Mouse (Mus musculus) liver, adult 2 months (tissue): ENCODE results near the gene Emx1. TPM values are rescaled to one million over a fixed set of nuclear protein-coding genes. Genes with fewer than 3 reads are reported as not detected.

ENCODE experiments used
- DNase-seq: peaks from one replicate; pipeline ENCODE4 v3.0.0-alpha.2; 2011; ENCODE audit warnings: low read depth, low spot score; ENCODE audit errors: extremely low read depth
- H3K27ac ChIP-seq: fragments of 200-500 bp; replicated peaks from 2 replicates; pipeline ENCODE4 v1.5.1; 2012; ENCODE audit warnings: low read depth, mild to moderate bottlenecking, control low read depth, inconsistent platforms, low read length; ENCODE audit not compliant: insufficient read depth
- H3K27me3 ChIP-seq: fragments of 200-500 bp; 2 replicates; pipeline ENCODE4 v1.6.1; 2012; ENCODE audit warnings: mild to moderate bottlenecking, moderate library complexity, low read length, inconsistent platforms; ENCODE audit not compliant: control insufficient read depth, insufficient read depth
- H3K36me3 ChIP-seq: fragments of 200-500 bp; 2 replicates; pipeline ENCODE4 v1.6.1; 2012; ENCODE audit warnings: low read length, inconsistent platforms; ENCODE audit not compliant: control insufficient read depth, insufficient read depth
- H3K4me1 ChIP-seq: fragments of 200-500 bp; 2 replicates; pipeline ENCODE4 v1.6.1; 2011; ENCODE audit warnings: low read length; ENCODE audit not compliant: control insufficient read depth, insufficient read depth
- H3K4me3 ChIP-seq: fragments of 200-500 bp; 2 replicates; pipeline ENCODE4 v1.5.1; 2011; ENCODE audit warnings: low read depth, mild to moderate bottlenecking, control low read depth, low read length, moderate library complexity; ENCODE audit not compliant: insufficient read depth
- H3K79me2 ChIP-seq: fragments of 200-500 bp; 2 replicates; pipeline ENCODE4 v1.6.1; 2012; ENCODE audit warnings: inconsistent platforms, mild to moderate bottlenecking, low read length, moderate library complexity; ENCODE audit not compliant: control insufficient read depth, insufficient read depth
- H3K9ac ChIP-seq: fragments of 200-500 bp; 2 replicates; pipeline ENCODE4 v1.6.1; 2012; ENCODE audit warnings: low read depth, mild to moderate bottlenecking, control low read depth, inconsistent platforms, low read length
- CTCF ChIP-seq: fragments of 200-500 bp; IDR thresholded peaks from 2 replicates; pipeline ENCODE4 v1.5.1; 2011; ENCODE audit warnings: low read depth, low read length, control low read depth
- POLR2A ChIP-seq: fragments of 200-500 bp; IDR thresholded peaks from 2 replicates; pipeline ENCODE4 v1.6.1; 2011; ENCODE audit warnings: low read length, control low read depth; ENCODE audit not compliant: insufficient read depth; ENCODE audit errors: extremely low read depth
- WGBS: fragments of 180-500 bp; shearing (Covaris S2); methylation state at CpG from one replicate; pipeline ENCODE4 v1.1.7; 2018; 5-methylcytosine and 5-hydroxymethylcytosine counted together
- polyA plus RNA-seq: library from polyadenylated mRNA; depleted of rRNA; stranded (reverse); fragments of >200 nt; gene quantifications from 2 replicates; pipeline ENCODE4 v1.2.3, GENCODE M21; 2012
- total RNA-seq: library from RNA; depleted of rRNA; stranded (reverse); fragments of >200 nt; gene quantifications from 2 replicates; pipeline ENCODE4 v1.2.3, GENCODE M21; 2014

Emx1 gene
- total and polyA plus RNA-seq, 2 experiments, result not detected

- TF ChIP-seq POLR2A (no peak), CTCF (peak; percentile 71)
- WGBS, result 16% methylated on average over 4 of the region's 4 CpGs
These were observed 26.9 kb upstream of the Emx1 start for GRCm38 (mm10) chr6:85160201-85160923.

DNA sequence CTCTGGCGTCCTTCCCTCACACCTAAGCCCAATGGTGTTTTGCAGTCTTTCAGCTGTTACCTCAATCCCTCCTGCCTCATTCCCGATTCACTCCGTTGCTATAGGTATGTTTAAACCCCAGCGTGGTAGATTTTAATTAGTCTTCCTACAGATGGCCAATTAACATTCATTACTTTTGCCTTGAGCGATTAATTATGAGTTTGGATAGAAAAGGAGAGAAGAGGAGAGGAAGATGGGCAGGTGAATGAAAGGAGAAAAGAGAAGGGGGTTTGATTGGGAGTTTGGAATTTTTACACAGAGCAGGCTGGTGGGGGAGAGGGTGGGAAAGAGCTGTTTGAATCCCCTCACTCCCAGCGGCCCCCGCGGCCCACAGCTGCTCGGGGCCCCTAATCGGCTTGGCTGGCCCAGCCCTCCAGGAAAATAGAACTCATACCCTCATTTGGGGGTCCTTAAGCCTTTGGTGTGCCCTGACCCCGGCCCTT, 21.8 kb upstream of the Emx1 start:
- 75% methylated on average over 11 of the region's 11 CpGs for WGBS
- Histone ChIP-seq H3K27me3 (no peaks in the 10 kb centered on the region), H3K36me3 (no peaks in the 10 kb centered on the region), H3K4me1 (no peaks in the 10 kb centered on the region), H3K9ac (no peak overlapping the region), H3K4me3 (no peak overlapping the region), H3K27ac (no peak overlapping the region), H3K79me2 (no peaks in the 10 kb centered on the region)
- TF ChIP-seq POLR2A (no peak), CTCF (no peak)
- no peak for DNase-seq

More at GRCm38 (mm10) chr6:85160201-85160923, 26.9 kb upstream of the Emx1 start:
- no peak overlapping the region for H3K9ac ChIP-seq
- H3K27ac ChIP-seq, result no peak overlapping the region
- H3K4me1 ChIP-seq, result peaks cover 3% of the 10 kb centered on the region; the same call in 1 of the 2 replicates
- H3K4me3 ChIP-seq, result no peak overlapping the region
- H3K79me2 ChIP-seq, result no peaks in the 10 kb centered on the region
- DNase-seq, result peak; percentile 50
- no peaks in the 10 kb centered on the region for H3K27me3 ChIP-seq
- H3K36me3 ChIP-seq, result no peaks in the 10 kb centered on the region

GRCm38 (mm10) chr6:85179569-85179968, 7.7 kb upstream of the Emx1 start:
- no peak for TF ChIP-seq POLR2A
- no peak for TF ChIP-seq CTCF
- Histone ChIP-seq H3K9ac (no peak overlapping the region), H3K27me3 (no peaks in the 10 kb centered on the region), H3K4me3 (no peak overlapping the region), H3K4me1 (no peaks in the 10 kb centered on the region), H3K36me3 (no peaks in the 10 kb centered on the region), H3K27ac (no peak overlapping the region), H3K79me2 (no peaks in the 10 kb centered on the region)
- WGBS, result 63% methylated on average over 3 of the region's 3 CpGs
- no peak for DNase-seq

- Histone ChIP-seq H3K27me3 (no peaks in the 10 kb centered on the region), H3K36me3 (no peaks in the 10 kb centered on the region), H3K9ac (no peak overlapping the region), H3K4me3 (no peak overlapping the region), H3K79me2 (no peaks in the 10 kb centered on the region), H3K27ac (no peak overlapping the region), H3K4me1 (no peaks in the 10 kb centered on the region)
- 14% methylated on average over 2 of the region's 2 CpGs for WGBS
- TF ChIP-seq CTCF, result no peak
- TF ChIP-seq POLR2A, result no peak
- peak; percentile 43 for DNase-seq
These were observed 7.2 kb upstream of the Emx1 start for GRCm38 (mm10) chr6:85180036-85180435.

- TF ChIP-seq POLR2A (no peak), CTCF (no peak)
- Histone ChIP-seq H3K79me2 (no peaks in the 10 kb centered on the region), H3K27me3 (peaks cover 18% of the 10 kb centered on the region), H3K36me3 (no peaks in the 10 kb centered on the region), H3K4me1 (no peaks in the 10 kb centered on the region), H3K4me3 (no peak overlapping the region), H3K27ac (no peak overlapping the region), H3K9ac (no peak overlapping the region)
- 69% methylated on average over 3 of the region's 3 CpGs for WGBS
- DNase-seq, result no peak
These were observed 3.3 kb upstream of the Emx1 start for GRCm38 (mm10) chr6:85183951-85184350.
